Mouse (Mus musculus) neural tube, embryonic 12.5 days (tissue): ENCODE data around the gene Ccdc141. TPM values are rescaled to one million over a fixed set of nuclear protein-coding genes. Genes with fewer than 3 reads are reported as not detected.

Experiments
- ATAC-seq: fragments of 200-750 bp; cut with Nextera tagmentation; 2 replicates; pipeline ENCODE4 v1.8.0; 2017; ENCODE audit warnings: low read depth, mild to moderate bottlenecking, moderate TSS enrichment, moderate library complexity; ENCODE audit not compliant: low FRiP score
- H3K27ac ChIP-seq: fragments of 300-500 bp; sonication (generic); 2 replicates; pipeline ENCODE4 v1.5.1; 2016
- H3K27me3 ChIP-seq: fragments of 300-500 bp; sonication (generic); replicated peaks from 2 replicates; pipeline ENCODE4 v1.6.1; 2016; ENCODE audit warnings: mild to moderate bottlenecking
- H3K36me3 ChIP-seq: fragments of 300-500 bp; sonication (generic); 2 replicates; pipeline ENCODE4 v1.6.1; 2016; ENCODE audit warnings: mild to moderate bottlenecking
- H3K4me1 ChIP-seq: fragments of 300-500 bp; sonication (generic); 2 replicates; pipeline ENCODE4 v1.6.1; 2016
- H3K4me2 ChIP-seq: fragments of 300-500 bp; sonication (generic); replicated peaks from 2 replicates; pipeline ENCODE4 v1.6.1; 2016; ENCODE audit warnings: mild to moderate bottlenecking
- H3K4me3 ChIP-seq: fragments of 300-500 bp; sonication (generic); 2 replicates; pipeline ENCODE4 v1.5.1; 2016
- H3K9ac ChIP-seq: fragments of 300-500 bp; sonication (generic); 2 replicates; pipeline ENCODE4 v1.6.1; 2016; ENCODE audit warnings: mild to moderate bottlenecking
- H3K9me3 ChIP-seq: fragments of 300-500 bp; sonication (generic); 2 replicates; pipeline ENCODE4 v1.6.1; 2016; ENCODE audit warnings: mild to moderate bottlenecking
- WGBS: fragments of 180-500 bp; shearing (Covaris S2); methylation state at CpG from one replicate; pipeline ENCODE4 v1.1.7; 2016; 5-methylcytosine and 5-hydroxymethylcytosine counted together
- polyA plus RNA-seq: library from polyadenylated mRNA; unstranded; fragments of >200 nt; fragmentation: Nextera tagmentation; extraction: Ambion mirVana; gene quantifications from 2 replicates; pipeline ENCODE4 v1.2.1, GENCODE M21; 2016

The Ccdc141 gene
- polyA plus RNA-seq, 1 experiment from 2014 or later: 8.4 TPM

DNA sequence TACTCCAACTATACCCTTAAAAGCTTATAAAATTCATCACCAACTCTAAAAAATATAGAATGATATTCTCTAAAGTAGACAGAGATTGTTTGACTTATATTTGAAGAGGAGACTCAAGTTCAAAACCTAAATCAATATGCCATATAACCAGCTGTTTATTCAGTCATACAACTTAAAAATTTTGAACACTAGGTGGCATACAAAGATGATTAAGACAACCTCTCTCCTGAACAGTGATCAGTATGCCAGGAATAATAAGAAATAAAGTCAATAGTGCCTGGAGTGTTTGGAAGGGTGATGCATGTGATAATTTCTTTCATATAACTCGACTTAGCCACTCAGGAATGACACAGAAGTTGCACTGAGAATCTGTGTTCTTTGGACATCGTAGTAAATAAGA is 89.3 kb downstream of the Ccdc141 start:
- WGBS: 75% methylated on average over 2 of the region's 2 CpGs
- Histone ChIP-seq H3K9ac (no peak overlapping the region), H3K4me3 (no peak overlapping the region), H3K27ac (no peak overlapping the region), H3K36me3 (no peaks in the 10 kb centered on the region), H3K4me2 (no peak overlapping the region), H3K4me1 (no peaks in the 10 kb centered on the region), H3K27me3 (no peaks in the 10 kb centered on the region), H3K9me3 (no peaks in the 10 kb centered on the region)
- ATAC-seq: no peak

DNA sequence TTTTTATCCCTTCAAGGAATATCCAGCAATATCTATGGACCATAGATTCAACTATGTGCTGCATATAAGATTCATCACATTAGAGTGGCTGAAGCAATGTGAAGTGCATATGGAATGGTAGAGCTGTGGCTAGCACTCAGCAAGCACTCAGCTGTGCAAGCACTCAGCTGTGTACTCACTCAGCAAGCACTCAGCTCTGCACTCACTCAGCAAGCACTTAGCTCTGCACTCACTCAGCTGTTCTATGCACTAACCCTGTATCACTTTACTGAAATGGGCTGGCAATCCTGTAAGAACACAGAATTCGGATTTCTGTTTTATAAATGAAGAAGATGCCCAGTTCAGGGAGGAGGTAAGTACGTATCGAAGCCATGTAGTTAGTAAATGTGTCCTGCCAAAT is 89.8 kb downstream of the Ccdc141 start:
- Histone ChIP-seq H3K4me3 (no peak overlapping the region), H3K27ac (no peak overlapping the region), H3K9ac (no peak overlapping the region), H3K36me3 (no peaks in the 10 kb centered on the region), H3K27me3 (no peaks in the 10 kb centered on the region), H3K4me1 (no peaks in the 10 kb centered on the region), H3K4me2 (no peak overlapping the region), H3K9me3 (no peaks in the 10 kb centered on the region)
- 96% methylated on average over 3 of the region's 3 CpGs for WGBS
- ATAC-seq: no peak

DNA sequence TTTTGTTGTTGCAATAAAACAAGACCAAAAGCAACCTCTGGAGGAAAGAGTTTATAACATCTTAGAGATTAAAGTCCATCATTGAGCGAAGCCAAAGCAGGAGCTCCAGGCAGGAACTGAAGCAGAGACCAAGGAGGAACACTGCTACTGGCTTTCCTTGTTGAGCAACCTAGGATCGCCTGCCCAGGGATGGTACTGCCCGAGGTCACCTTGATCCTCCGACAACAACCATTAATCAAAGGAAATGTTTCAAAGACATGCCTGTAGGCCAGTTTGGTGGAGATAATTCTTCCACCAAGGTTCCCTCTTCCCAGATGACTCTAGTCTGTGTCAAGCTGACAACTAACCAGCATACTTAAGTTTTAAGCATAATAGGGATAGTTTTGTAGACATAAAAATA is 91.7 kb downstream of the Ccdc141 start:
- H3K4me1 ChIP-seq: no peaks in the 10 kb centered on the region
- H3K9ac ChIP-seq: no peak overlapping the region
- no peaks in the 10 kb centered on the region for H3K27me3 ChIP-seq
- WGBS: 88% methylated on average over 4 of the region's 4 CpGs
- H3K4me2 ChIP-seq: no peak overlapping the region
- ATAC-seq: no peak
- no peaks in the 10 kb centered on the region for H3K36me3 ChIP-seq
- H3K9me3 ChIP-seq: no peaks in the 10 kb centered on the region
- no peak overlapping the region for H3K27ac ChIP-seq
- H3K4me3 ChIP-seq: no peak overlapping the region

- Histone ChIP-seq H3K4me3 (no peak overlapping the region), H3K9me3 (no peaks in the 10 kb centered on the region), H3K27ac (no peak overlapping the region), H3K27me3 (no peaks in the 10 kb centered on the region), H3K4me1 (no peaks in the 10 kb centered on the region), H3K9ac (no peak overlapping the region), H3K36me3 (no peaks in the 10 kb centered on the region), H3K4me2 (no peak overlapping the region)
- no peak for ATAC-seq
- 60% methylated on average over 6 of the region's 6 CpGs for WGBS
Measured at GRCm38 (mm10) chr2:77074373-77074772, 96.1 kb downstream of the Ccdc141 start.

DNA sequence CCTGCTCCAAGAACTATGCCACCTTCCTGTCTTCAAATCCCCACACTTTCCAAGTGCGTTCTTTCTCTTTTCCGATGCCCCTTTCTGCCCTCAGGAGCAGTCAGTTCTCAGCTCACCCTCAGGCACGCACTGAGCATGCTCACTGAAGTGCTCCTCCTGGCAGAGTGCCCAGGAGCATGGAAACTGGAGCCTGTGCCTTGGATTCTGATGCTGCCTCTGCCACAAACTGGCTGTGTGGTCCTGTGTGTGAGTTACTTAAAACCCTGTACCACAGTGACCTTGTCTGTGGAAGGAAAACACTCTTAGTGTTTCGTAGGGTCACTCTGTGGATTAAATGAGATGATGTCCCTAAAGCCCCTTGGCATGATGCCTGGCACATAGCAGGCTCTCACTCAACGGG is 96.5 kb downstream of the Ccdc141 start:
- no peak for ATAC-seq
- no peaks in the 10 kb centered on the region for H3K36me3 ChIP-seq
- H3K9ac ChIP-seq: no peak overlapping the region
- WGBS: 77% methylated on average over 5 of the region's 5 CpGs
- H3K27ac ChIP-seq: no peak overlapping the region
- H3K4me3 ChIP-seq: no peak overlapping the region
- H3K9me3 ChIP-seq: no peaks in the 10 kb centered on the region
- H3K4me1 ChIP-seq: no peaks in the 10 kb centered on the region
- H3K27me3 ChIP-seq: no peaks in the 10 kb centered on the region
- H3K4me2 ChIP-seq: no peak overlapping the region

GRCm38 (mm10) chr2:77065294-77065693 is 105.1 kb downstream of the Ccdc141 start:
- Histone ChIP-seq H3K9me3 (no peaks in the 10 kb centered on the region), H3K4me1 (0 out of 2 replicates have a peak, but pooled peaks cover 6% of the 10 kb centered on the region), H3K9ac (no peak overlapping the region), H3K27ac (no peak overlapping the region), H3K36me3 (no peaks in the 10 kb centered on the region), H3K4me3 (no peak overlapping the region), H3K4me2 (no peak overlapping the region), H3K27me3 (no peaks in the 10 kb centered on the region)
- ATAC-seq: no peak
- 35% methylated on average over 6 of the region's 6 CpGs for WGBS

DNA sequence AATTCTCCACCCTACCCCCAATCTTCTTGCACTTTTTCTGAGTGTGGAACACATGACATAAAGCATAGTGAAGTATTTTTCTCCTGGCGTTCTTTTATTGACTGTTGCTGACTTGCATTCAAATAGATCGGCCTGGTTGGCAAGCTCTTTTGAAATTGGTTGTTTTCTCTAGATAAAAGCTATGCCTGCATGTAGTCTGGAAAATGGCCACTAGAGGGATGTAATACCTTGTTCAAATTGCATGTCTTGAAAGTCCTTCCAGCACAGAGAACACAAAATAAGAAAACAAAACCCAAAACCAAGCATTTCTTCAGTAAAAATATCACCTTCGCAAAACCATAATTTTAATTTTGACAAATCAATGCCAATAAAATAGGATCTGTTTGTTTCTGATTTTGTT is 108.6 kb downstream of the Ccdc141 start:
- Histone ChIP-seq H3K27ac (no peak overlapping the region), H3K9ac (no peak overlapping the region), H3K4me1 (0 out of 2 replicates have a peak, but pooled peaks cover 6% of the 10 kb centered on the region), H3K27me3 (no peaks in the 10 kb centered on the region), H3K9me3 (no peaks in the 10 kb centered on the region), H3K4me2 (no peak overlapping the region), H3K36me3 (no peaks in the 10 kb centered on the region), H3K4me3 (no peak overlapping the region)
- no peak for ATAC-seq
- 40% methylated on average over 3 of the region's 3 CpGs for WGBS

GRCm38 (mm10) chr2:77059596-77059995 is 110.8 kb downstream of the Ccdc141 start:
- Histone ChIP-seq H3K4me2 (no peak overlapping the region), H3K36me3 (no peaks in the 10 kb centered on the region), H3K9ac (no peak overlapping the region), H3K4me1 (0 out of 2 replicates have a peak, but pooled peaks cover 2% of the 10 kb centered on the region), H3K27ac (no peak overlapping the region), H3K4me3 (no peak overlapping the region), H3K27me3 (no peaks in the 10 kb centered on the region), H3K9me3 (no peaks in the 10 kb centered on the region)
- no peak for ATAC-seq
- 27% methylated on average over 8 of the region's 8 CpGs for WGBS

- no peaks in the 10 kb centered on the region for H3K9me3 ChIP-seq
- no peak overlapping the region for H3K4me3 ChIP-seq
- H3K4me2 ChIP-seq: no peak overlapping the region
- ATAC-seq: no peak
- no peaks in the 10 kb centered on the region for H3K4me1 ChIP-seq
- no peaks in the 10 kb centered on the region for H3K27me3 ChIP-seq
- no peak overlapping the region for H3K27ac ChIP-seq
- H3K36me3 ChIP-seq: no peaks in the 10 kb centered on the region
- WGBS: 49% methylated on average over 11 of the region's 11 CpGs
- no peak overlapping the region for H3K9ac ChIP-seq
Measured at GRCm38 (mm10) chr2:77056367-77056766, 114.1 kb downstream of the Ccdc141 start.

GRCm38 (mm10) chr2:77042912-77043311 is 127.5 kb downstream of the Ccdc141 start:
- Histone ChIP-seq H3K9ac (no peak overlapping the region), H3K4me3 (no peak overlapping the region), H3K27me3 (no peaks in the 10 kb centered on the region), H3K4me2 (no peak overlapping the region), H3K27ac (no peak overlapping the region), H3K9me3 (no peaks in the 10 kb centered on the region), H3K4me1 (no peaks in the 10 kb centered on the region), H3K36me3 (no peaks in the 10 kb centered on the region)
- WGBS: 80% methylated on average over 3 of the region's 3 CpGs
- no peak for ATAC-seq

- no peak for ATAC-seq
- 86% methylated on average over 3 of the region's 3 CpGs for WGBS
- no peaks in the 10 kb centered on the region for H3K4me1 ChIP-seq
- no peak overlapping the region for H3K4me3 ChIP-seq
- H3K36me3 ChIP-seq: no peaks in the 10 kb centered on the region
- no peak overlapping the region for H3K4me2 ChIP-seq
- no peaks in the 10 kb centered on the region for H3K9me3 ChIP-seq
- no peaks in the 10 kb centered on the region for H3K27me3 ChIP-seq
- no peak overlapping the region for H3K27ac ChIP-seq
- H3K9ac ChIP-seq: no peak overlapping the region
Measured at GRCm38 (mm10) chr2:77039683-77040082, 130.8 kb downstream of the Ccdc141 start.

DNA sequence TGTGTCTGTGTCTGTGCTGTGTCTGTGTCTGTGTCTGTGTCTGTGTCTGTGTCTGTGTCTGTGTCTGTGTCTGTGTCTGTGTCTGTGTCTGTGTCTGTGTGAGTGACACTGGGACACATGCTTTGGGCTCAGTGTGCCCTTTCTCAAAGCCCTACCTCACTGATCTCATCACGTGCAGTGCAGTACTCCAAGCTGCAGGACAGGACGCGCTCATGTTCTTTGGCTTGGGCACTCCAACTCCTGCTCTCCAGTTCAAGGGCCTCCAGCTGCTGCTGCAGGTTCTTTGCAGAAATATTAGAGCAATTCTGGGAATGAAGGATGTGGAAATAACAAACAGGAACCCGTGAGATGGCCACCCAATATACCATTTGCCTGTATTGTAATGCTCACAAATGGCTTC is 131.2 kb downstream of the Ccdc141 start:
- Histone ChIP-seq H3K4me2 (no peak overlapping the region), H3K4me3 (no peak overlapping the region), H3K9ac (no peak overlapping the region), H3K27me3 (no peaks in the 10 kb centered on the region), H3K9me3 (no peaks in the 10 kb centered on the region), H3K36me3 (no peaks in the 10 kb centered on the region), H3K4me1 (no peaks in the 10 kb centered on the region), H3K27ac (no peak overlapping the region)
- WGBS: 93% methylated on average over 4 of the region's 4 CpGs
- no peak for ATAC-seq

- H3K9me3 ChIP-seq: no peaks in the 10 kb centered on the region
- no peaks in the 10 kb centered on the region for H3K36me3 ChIP-seq
- no peak overlapping the region for H3K4me3 ChIP-seq
- H3K9ac ChIP-seq: no peak overlapping the region
- no peak for ATAC-seq
- 92% methylated on average over 10 of the region's 10 CpGs for WGBS
- no peak overlapping the region for H3K4me2 ChIP-seq
- no peak overlapping the region for H3K27ac ChIP-seq
- no peaks in the 10 kb centered on the region for H3K27me3 ChIP-seq
- H3K4me1 ChIP-seq: no peaks in the 10 kb centered on the region
Measured at GRCm38 (mm10) chr2:77037211-77037610, 133.2 kb downstream of the Ccdc141 start.
